Mouse (Mus musculus): ENCODE measurements around the gene Gp2. TPM values are rescaled to one million over a fixed set of nuclear protein-coding genes. Genes with fewer than 3 reads are reported as not detected.

Gene Gp2
- polyA plus RNA-seq (2015; fragmentation: Nextera tagmentation; extraction: Ambion mirVana) = not detected in 2 replicates

DNA sequence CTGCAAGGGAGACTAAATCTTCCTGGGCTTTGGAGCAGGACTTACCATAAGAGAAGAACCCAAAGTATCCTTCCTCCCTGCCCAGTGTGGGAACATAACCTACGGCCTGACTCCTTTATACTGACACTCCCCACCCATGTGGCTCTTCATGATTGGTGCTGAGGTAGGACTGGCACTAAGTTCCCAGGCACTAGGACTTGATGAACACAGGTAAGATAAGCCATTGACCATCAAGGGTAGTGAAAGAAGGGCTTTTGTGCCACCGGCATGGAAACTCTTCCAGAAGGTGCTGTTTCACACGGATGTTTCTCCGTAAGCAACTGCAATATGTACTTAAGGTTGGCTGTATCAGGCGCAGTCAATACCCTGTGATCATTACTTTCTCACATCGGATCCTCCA is at the start of gene Gp2:
Gene Gp2 (minus strand): TSS at position 101 of the 400 bp plus-strand sequence.
- Histone ChIP-seq H3K4me2 (no peak within 1 kb of the TSS), H3K27ac (replicated peaks) (no peak within 1 kb of the TSS), H3K9me3 (no peaks in the 10 kb centered on the region), H3K36me3 (no peaks in the 10 kb centered on the region), H3K4me1 (no peaks in the 10 kb centered on the region), H3K9ac (no peak within 1 kb of the TSS), H3K27me3 (replicated peaks) (no peaks in the 10 kb centered on the region), H3K4me3 (no peak within 1 kb of the TSS)
- 76% methylated on average over 6 of the region's 6 CpGs for WGBS
- no peak for ATAC-seq (ENCODE audit: extremely low read depth, insufficient number of reproducible peaks, low FRiP score, low TSS enrichment)

DNA sequence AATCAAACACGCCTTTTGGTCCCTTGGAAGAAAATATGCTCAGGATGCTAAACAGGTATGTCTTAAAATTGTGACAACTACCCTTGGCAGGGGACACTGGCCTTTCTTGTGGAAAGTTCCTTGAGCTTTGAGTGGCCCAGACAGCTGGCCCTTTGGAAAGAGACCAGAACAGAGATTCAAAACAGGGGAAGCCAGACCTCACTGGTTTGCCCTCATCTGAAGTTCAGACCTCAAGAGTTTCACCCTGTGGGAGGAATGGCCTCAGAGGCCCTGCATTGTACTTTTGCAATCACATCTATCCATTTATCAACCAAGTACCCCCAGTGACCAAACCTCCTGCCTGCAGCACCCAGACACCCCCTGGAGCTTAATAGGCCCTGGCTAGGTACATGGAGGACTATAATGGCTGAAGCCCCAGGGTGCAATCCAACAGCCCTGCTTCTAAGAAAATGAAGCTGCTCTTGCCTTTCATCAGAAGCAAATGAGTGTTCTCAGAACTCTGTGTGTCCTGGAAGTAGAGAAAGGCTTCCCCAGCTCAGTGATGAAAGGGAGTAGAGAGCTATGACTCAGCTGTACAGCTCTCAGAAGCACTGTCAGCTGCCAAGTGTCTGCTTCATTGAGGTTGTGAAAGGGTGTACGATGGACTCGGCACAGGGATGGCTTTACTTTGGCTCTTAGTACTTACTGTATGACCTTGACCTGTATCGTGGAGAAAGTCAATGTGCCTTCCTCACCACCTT is 31.1 kb upstream of the Gp2 start:
- Histone ChIP-seq H3K27me3 (replicated peaks) (no peaks in the 10 kb centered on the region), H3K9ac (no peak overlapping the region), H3K9me3 (no peaks in the 10 kb centered on the region), H3K4me1 (no peaks in the 10 kb centered on the region), H3K4me3 (no peak overlapping the region), H3K36me3 (no peaks in the 10 kb centered on the region), H3K27ac (replicated peaks) (no peak overlapping the region), H3K4me2 (no peak overlapping the region)
- no peak for ATAC-seq (ENCODE audit: extremely low read depth, insufficient number of reproducible peaks, low FRiP score, low TSS enrichment)
- 59% methylated on average over 4 of the region's 4 CpGs for WGBS

DNA sequence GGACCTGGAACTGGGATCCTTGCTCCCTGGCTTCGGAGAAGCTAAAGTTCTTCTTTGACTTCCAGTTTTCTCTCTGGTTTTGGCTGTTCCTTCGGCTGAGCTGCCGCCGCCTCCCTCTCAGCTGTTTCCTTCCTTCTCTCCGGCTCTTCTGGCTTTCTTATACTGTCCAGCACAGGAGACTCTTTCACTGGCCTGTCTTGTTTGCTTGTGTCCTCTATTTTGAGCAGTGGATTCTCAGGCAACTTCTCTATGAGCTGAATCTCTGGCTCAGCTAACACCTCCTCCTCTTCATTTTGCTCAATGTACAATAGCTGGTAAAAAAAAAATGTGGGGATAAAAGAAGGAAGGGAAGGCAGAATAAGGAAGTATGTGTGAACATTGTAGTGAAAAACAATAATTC is 27.6 kb upstream of the Gp2 start:
- WGBS = 83% methylated on average over 5 of the region's 5 CpGs
- no peak overlapping the region for H3K9ac ChIP-seq
- H3K36me3 ChIP-seq = no peaks in the 10 kb centered on the region
- no peaks in the 10 kb centered on the region for H3K9me3 ChIP-seq
- no peak overlapping the region for H3K27ac ChIP-seq (replicated peaks)
- no peak overlapping the region for H3K4me3 ChIP-seq
- H3K27me3 ChIP-seq (replicated peaks) = no peaks in the 10 kb centered on the region
- ATAC-seq (ENCODE audit: extremely low read depth, insufficient number of reproducible peaks, low FRiP score, low TSS enrichment) = no peak
- H3K4me2 ChIP-seq = no peak overlapping the region
- H3K4me1 ChIP-seq = no peaks in the 10 kb centered on the region

DNA sequence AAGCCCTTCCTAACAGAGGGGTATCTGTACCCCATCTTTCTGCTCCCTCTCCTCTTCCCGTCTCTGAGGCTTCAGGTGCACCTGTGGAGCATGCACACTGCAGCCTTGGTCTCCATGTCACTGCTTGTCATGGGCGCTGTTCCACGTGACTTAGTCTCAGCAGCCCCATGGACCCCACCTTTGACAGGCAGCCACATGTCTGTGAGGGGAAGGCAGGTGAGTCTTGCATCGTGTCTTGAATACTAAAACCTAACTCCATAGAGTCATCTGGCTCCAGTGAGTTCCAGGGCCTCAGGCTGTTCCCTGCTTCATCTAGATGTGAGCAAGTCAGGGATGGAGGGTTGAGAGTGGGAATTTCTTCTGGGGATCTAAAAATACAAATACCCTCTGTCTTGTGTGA is 25.1 kb upstream of the Gp2 start:
- H3K4me2 ChIP-seq = no peak overlapping the region
- no peaks in the 10 kb centered on the region for H3K36me3 ChIP-seq
- H3K27ac ChIP-seq (replicated peaks) = no peak overlapping the region
- H3K9me3 ChIP-seq = no peaks in the 10 kb centered on the region
- H3K27me3 ChIP-seq (replicated peaks) = no peaks in the 10 kb centered on the region
- no peak overlapping the region for H3K4me3 ChIP-seq
- 70% methylated on average over 4 of the region's 4 CpGs for WGBS
- no peak overlapping the region for H3K9ac ChIP-seq
- H3K4me1 ChIP-seq = no peaks in the 10 kb centered on the region
- ATAC-seq (ENCODE audit: extremely low read depth, insufficient number of reproducible peaks, low FRiP score, low TSS enrichment) = no peak

DNA sequence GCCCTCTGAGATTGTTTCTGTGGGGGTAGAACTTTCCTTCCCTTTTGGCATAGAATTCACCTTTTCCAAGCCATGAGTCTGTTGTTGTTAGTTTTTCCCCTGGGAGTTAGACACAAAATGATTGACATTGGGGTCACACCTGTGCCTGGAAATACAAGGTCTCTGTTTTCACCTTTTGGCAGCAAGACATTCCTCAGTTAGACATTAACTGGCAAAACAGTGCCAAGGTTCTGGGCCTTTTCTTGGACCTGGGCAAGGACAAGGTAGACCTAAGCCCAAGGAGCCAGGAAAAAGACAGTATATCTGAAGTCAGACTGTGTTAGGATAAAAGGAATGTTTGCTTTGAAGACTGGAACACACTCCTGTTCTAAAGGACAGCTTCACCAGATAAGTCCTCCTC is 20.2 kb upstream of the Gp2 start, which contains the start of gene Umod:
Gene Umod (minus strand): TSS at position 27 of the 400 bp plus-strand sequence.
- no peak for ATAC-seq (ENCODE audit: extremely low read depth, insufficient number of reproducible peaks, low FRiP score, low TSS enrichment)
- Histone ChIP-seq H3K9ac (no peak within 1 kb of the TSS), H3K4me1 (no peaks in the 10 kb centered on the region), H3K27ac (replicated peaks) (no peak within 1 kb of the TSS), H3K36me3 (no peaks in the 10 kb centered on the region), H3K27me3 (replicated peaks) (no peaks in the 10 kb centered on the region), H3K4me2 (no peak within 1 kb of the TSS), H3K9me3 (no peaks in the 10 kb centered on the region), H3K4me3 (no peak within 1 kb of the TSS)

DNA sequence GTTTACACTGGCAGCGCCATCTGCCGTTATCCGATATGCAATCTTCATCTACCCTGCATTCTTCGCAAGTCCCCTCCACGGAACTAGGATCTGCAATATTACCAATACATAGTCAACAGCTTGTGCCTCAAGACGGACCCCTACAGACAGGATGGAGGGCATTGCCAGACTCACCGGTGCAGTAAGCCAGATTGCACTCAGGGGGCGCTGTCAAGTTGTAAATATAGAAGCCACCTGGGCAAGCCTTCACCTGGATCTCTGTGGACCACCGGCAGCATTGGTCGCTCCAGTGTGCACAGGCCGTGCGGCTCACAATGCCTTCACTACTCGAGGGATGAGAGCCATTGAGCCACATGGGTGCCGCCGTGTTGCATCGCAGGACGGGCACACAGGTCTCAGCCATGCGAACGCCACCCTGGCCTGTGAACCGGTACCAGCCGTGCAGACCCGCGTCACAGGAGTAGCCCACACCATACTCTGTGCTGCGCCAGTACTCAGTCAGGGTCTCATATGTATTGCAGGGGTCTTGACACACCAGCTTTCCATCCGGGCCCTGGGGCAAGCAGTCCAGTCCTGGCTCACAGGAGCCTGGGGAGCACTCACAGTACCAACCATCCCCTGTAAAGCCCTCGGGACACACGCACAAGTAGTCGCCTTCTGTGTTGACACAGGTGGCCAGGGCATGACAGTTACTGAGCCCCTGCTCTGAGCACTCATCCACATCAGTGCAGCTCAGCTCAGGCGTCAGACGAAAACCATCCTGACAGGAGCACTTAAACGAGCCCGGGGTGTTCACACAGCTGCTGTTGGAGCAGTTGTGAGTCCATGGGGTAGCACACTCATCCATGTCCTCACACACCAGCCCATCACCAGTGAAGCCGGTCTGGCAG is 17.7 kb upstream of the Gp2 start:
- 58% methylated on average over 33 of the region's 33 CpGs for WGBS
- ATAC-seq (ENCODE audit: extremely low read depth, insufficient number of reproducible peaks, low FRiP score, low TSS enrichment) = no peak
- Histone ChIP-seq H3K27me3 (replicated peaks) (no peaks in the 10 kb centered on the region), H3K27ac (replicated peaks) (no peak overlapping the region), H3K4me2 (no peak overlapping the region), H3K9ac (no peak overlapping the region), H3K36me3 (no peaks in the 10 kb centered on the region), H3K4me3 (no peak overlapping the region), H3K4me1 (no peaks in the 10 kb centered on the region), H3K9me3 (no peaks in the 10 kb centered on the region)

DNA sequence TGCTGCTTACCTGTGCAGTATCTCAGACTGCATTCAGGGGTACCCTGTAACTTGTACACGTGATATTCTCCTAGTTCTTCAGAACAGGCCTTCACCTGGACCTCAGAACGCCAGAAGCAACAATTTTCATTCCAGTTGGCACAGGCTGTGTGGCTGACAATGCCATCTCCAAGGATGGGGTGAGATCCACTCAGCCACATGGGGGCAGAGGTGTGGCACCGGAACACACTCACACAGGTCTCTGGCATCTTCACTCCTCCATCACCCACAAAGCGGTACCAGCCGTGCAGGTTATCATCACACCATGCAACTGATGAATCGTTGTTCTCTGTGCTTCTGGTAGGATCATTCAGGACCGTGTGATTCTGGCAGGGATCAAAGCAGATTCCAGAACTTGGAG is 4.9 kb downstream of the Gp2 start:
- no peak for ATAC-seq (ENCODE audit: extremely low read depth, insufficient number of reproducible peaks, low FRiP score, low TSS enrichment)
- Histone ChIP-seq H3K9me3 (no peaks in the 10 kb centered on the region), H3K27ac (replicated peaks) (no peak overlapping the region), H3K27me3 (replicated peaks) (no peaks in the 10 kb centered on the region), H3K4me2 (no peak overlapping the region), H3K4me3 (no peak overlapping the region), H3K36me3 (no peaks in the 10 kb centered on the region), H3K4me1 (no peaks in the 10 kb centered on the region), H3K9ac (no peak overlapping the region)
- WGBS = 67% methylated on average over 7 of the region's 7 CpGs

DNA sequence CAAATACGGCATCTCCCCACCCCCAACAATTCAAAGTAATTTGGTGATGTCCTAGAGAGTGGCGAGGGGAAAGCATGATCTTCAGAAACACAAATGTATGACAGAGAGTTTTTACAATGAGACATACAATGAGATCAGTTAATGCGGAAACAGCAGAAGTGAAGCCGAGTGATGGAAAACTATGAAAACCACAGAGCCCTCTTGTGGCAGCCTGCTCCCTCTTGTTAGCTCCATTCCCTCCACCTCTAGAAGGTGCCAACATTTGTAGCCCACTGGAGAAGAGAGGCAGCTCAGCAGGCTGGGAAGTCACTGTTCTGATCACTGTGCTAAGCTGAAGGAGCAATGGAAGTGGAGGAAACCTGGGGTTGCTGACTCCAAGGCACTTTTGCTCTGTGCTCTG is 15.2 kb downstream of the Gp2 start:
- no peak overlapping the region for H3K4me3 ChIP-seq
- H3K27ac ChIP-seq (replicated peaks) = no peak overlapping the region
- H3K9me3 ChIP-seq = no peaks in the 10 kb centered on the region
- no peak overlapping the region for H3K4me2 ChIP-seq
- WGBS = 53% methylated on average over 4 of the region's 4 CpGs
- no peak overlapping the region for H3K9ac ChIP-seq
- no peaks in the 10 kb centered on the region for H3K27me3 ChIP-seq (replicated peaks)
- no peaks in the 10 kb centered on the region for H3K36me3 ChIP-seq
- H3K4me1 ChIP-seq = no peaks in the 10 kb centered on the region
- ATAC-seq (ENCODE audit: extremely low read depth, insufficient number of reproducible peaks, low FRiP score, low TSS enrichment) = no peak

DNA sequence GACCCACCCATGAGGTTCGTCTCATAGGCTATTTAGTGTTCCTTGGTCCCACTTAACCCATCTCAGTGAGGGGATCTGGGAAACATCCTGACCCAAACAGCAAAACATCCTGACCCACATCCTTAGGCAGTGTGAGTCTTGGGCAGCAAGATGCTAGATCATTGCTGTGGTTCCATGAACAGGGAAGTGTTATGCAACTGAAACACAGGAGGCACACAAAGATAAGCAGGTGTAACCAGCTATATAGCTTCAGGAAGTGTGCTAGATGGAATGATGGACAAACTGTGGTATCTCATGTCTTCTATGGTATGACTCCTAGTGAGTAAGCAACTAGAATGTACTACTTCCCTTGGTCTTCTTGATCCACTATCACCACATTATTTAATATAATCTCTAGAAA is 17.1 kb downstream of the Gp2 start:
- H3K27me3 ChIP-seq (replicated peaks) = no peaks in the 10 kb centered on the region
- no peaks in the 10 kb centered on the region for H3K9me3 ChIP-seq
- 55% methylated on average over 1 of the region's 1 CpGs for WGBS
- no peaks in the 10 kb centered on the region for H3K4me1 ChIP-seq
- no peak overlapping the region for H3K27ac ChIP-seq (replicated peaks)
- no peak overlapping the region for H3K9ac ChIP-seq
- no peak overlapping the region for H3K4me3 ChIP-seq
- H3K36me3 ChIP-seq = no peaks in the 10 kb centered on the region
- H3K4me2 ChIP-seq = no peak overlapping the region
- ATAC-seq (ENCODE audit: extremely low read depth, insufficient number of reproducible peaks, low FRiP score, low TSS enrichment) = no peak

DNA sequence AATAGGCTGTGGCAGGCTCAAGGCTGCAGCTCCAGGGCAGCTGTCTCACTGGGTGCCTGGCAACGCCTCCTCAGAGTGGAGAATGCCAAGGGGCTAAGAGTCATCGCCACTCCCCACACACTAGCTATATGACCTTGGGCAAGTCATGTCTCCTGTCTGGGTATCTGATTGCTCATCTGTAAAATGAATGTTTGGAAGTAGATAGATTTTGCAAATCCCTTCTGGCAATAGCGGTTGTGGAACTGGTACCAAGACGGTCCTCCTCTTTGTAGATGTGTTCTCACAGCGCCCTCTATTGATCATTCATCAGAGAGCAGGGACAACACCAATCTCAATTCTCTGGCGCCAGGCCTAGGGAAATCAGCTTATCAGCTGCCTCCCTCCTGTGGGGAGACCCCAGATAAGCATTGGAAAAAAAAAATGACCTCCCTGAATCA is 31.9 kb downstream of the Gp2 start:
- no peaks in the 10 kb centered on the region for H3K36me3 ChIP-seq
- no peaks in the 10 kb centered on the region for H3K9me3 ChIP-seq
- H3K4me3 ChIP-seq = no peak overlapping the region
- no peaks in the 10 kb centered on the region for H3K27me3 ChIP-seq (replicated peaks)
- H3K4me1 ChIP-seq = no peaks in the 10 kb centered on the region
- H3K9ac ChIP-seq = no peak overlapping the region
- no peak overlapping the region for H3K4me2 ChIP-seq
- WGBS = 13% methylated on average over 6 of the region's 6 CpGs
- no peak for ATAC-seq (ENCODE audit: extremely low read depth, insufficient number of reproducible peaks, low FRiP score, low TSS enrichment)
- no peak overlapping the region for H3K27ac ChIP-seq (replicated peaks)

DNA sequence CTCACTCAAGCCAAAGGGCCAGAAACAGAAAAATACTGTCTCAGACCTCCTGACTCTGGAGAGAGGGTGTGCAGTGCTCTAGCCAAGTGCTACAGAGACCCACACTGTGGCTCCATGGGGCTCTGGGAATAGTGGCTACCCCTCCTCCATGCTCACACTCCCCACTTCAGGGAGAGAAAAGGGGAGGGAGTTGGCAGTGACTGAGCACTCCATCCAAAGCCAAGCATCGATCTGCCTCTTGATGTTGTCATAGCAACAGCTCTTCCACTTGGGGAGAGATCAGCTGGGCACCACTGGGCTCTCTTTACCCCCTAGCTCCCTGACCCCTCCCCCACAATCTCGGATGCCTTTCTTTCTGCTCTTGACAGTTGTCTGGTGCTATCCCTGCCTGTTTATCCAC is 38.4 kb downstream of the Gp2 start:
- H3K4me3 ChIP-seq = no peak overlapping the region
- no peak overlapping the region for H3K27ac ChIP-seq (replicated peaks)
- no peak for ATAC-seq (ENCODE audit: extremely low read depth, insufficient number of reproducible peaks, low FRiP score, low TSS enrichment)
- no peaks in the 10 kb centered on the region for H3K27me3 ChIP-seq (replicated peaks)
- H3K4me1 ChIP-seq = no peaks in the 10 kb centered on the region
- no peak overlapping the region for H3K4me2 ChIP-seq
- no peaks in the 10 kb centered on the region for H3K36me3 ChIP-seq
- H3K9ac ChIP-seq = no peak overlapping the region
- 0% methylated on average over 2 of the region's 2 CpGs for WGBS
- H3K9me3 ChIP-seq = no peaks in the 10 kb centered on the region

All from heart, embryonic 13.5 days (tissue).